In genomic region chr11:65649956-65650715, GRCm38 (mm10) we compare ENCODE assay signal across 15 mouse cellular contexts.
DNase-seq lines count a peak whose midpoint lies in the region; ATAC-seq and TF ChIP-seq lines count a peak whose summit lies in the region.
"Had no signal": no experiment of that assay in that cellular context is flagged by ENCODE, and none has a peak within 500 bp of the region (broad histone marks: within the 10 kb centered on the region; RNA-seq: fewer than 3 reads in every experiment).

No protein-coding gene starts in this region.

- ATAC-seq in lung, embryonic 14.5 days (ENCODE audit: insufficient read depth): no peak
- peak; percentile 74 for ATAC-seq in heart, embryonic 16.5 days (replicated peaks; ENCODE audit: extremely low read depth, insufficient read depth, low FRiP score)
- ATAC-seq in liver, postnatal 0 days: peak; percentile 98
- ATAC-seq in kidney, embryonic 16.5 days (ENCODE audit: low FRiP score, low TSS enrichment): no peak
- ATAC-seq: forebrain, embryonic 13.5 days; Patski had no signal

- 31% methylated on average over 4 of the region's 4 CpGs for WGBS in lung, embryonic 14.5 days
- WGBS in heart, embryonic 16.5 days: 15% methylated on average over 4 of the region's 4 CpGs
- 34% methylated on average over 4 of the region's 4 CpGs for WGBS in liver, postnatal 0 days (ENCODE audit: insufficient replicate concordance)
- 59% methylated on average over 4 of the region's 4 CpGs for WGBS in kidney, embryonic 16.5 days

- H3K36me3 ChIP-seq in lung, embryonic 14.5 days (ENCODE audit: insufficient read depth): no peaks in the 10 kb centered on the region
- no peaks in the 10 kb centered on the region for H3K36me3 ChIP-seq in heart, embryonic 16.5 days (ENCODE audit: control insufficient read depth, insufficient read depth)
- no peaks in the 10 kb centered on the region for H3K36me3 ChIP-seq in liver, postnatal 0 days (replicated peaks; ENCODE audit: insufficient read depth, low read length)
- H3K36me3 ChIP-seq in kidney, embryonic 16.5 days (ENCODE audit: insufficient read depth, low read length): no peaks in the 10 kb centered on the region
- H3K36me3 ChIP-seq: hindbrain, embryonic 13.5 days; midbrain, embryonic 10.5 days had no signal

- H3K9me3 ChIP-seq in lung, embryonic 14.5 days (ENCODE audit: low read depth, low read length): no peaks in the 10 kb centered on the region
- no peaks in the 10 kb centered on the region for H3K9me3 ChIP-seq in heart, embryonic 16.5 days (replicated peaks; ENCODE audit: control insufficient read depth, low read length)
- no peaks in the 10 kb centered on the region for H3K9me3 ChIP-seq in liver, postnatal 0 days (ENCODE audit: low read length)
- no peaks in the 10 kb centered on the region for H3K9me3 ChIP-seq in kidney, embryonic 16.5 days (ENCODE audit: low read length)
- H3K9me3 ChIP-seq: forebrain, embryonic 13.5 days; hindbrain, embryonic 13.5 days; midbrain, embryonic 10.5 days had no signal

- H3K27me3 ChIP-seq in lung, embryonic 14.5 days (ENCODE audit: insufficient read depth, low read length): no peaks in the 10 kb centered on the region
- no peaks in the 10 kb centered on the region for H3K27me3 ChIP-seq in heart, embryonic 16.5 days (ENCODE audit: control insufficient read depth, insufficient read depth, low read length)
- no peaks in the 10 kb centered on the region for H3K27me3 ChIP-seq in liver, postnatal 0 days (ENCODE audit: insufficient read depth, low read length)
- H3K27me3 ChIP-seq in kidney, embryonic 16.5 days (ENCODE audit: insufficient read depth, low read length): no peaks in the 10 kb centered on the region
- H3K27me3 ChIP-seq: forebrain, embryonic 13.5 days; hindbrain, embryonic 13.5 days had no signal

- no peak overlapping the region for H3K4me2 ChIP-seq in lung, embryonic 14.5 days
- peak overlapping the region; percentile 19 for H3K4me2 ChIP-seq in heart, embryonic 16.5 days (ENCODE audit: low read depth, low read length)
- H3K4me2 ChIP-seq in liver, postnatal 0 days (ENCODE audit: low read depth, low read length): peak overlapping the region; percentile 44
- H3K4me2 ChIP-seq in kidney, embryonic 16.5 days (replicated peaks; ENCODE audit: low read depth, low read length): no peak overlapping the region
- H3K4me2 ChIP-seq: forebrain, embryonic 13.5 days; hindbrain, embryonic 13.5 days had no signal

- no peak for TF ChIP-seq CTCF in lung, embryonic 14.5 days (IDR thresholded peaks at IDR 0.05; ENCODE audit: low read depth)
- no peak for TF ChIP-seq CTCF in liver, postnatal 0 days (IDR thresholded peaks at IDR 0.05; ENCODE audit: low read depth)

- 0 out of 2 replicates have a peak, but pooled peaks cover 5% of the 10 kb centered on the region for H3K4me1 ChIP-seq in lung, embryonic 14.5 days (ENCODE audit: insufficient read depth)
- H3K4me1 ChIP-seq in heart, embryonic 16.5 days (ENCODE audit: control insufficient read depth, insufficient read depth, low read length): peaks cover 48% of the 10 kb centered on the region
- H3K4me1 ChIP-seq in liver, postnatal 0 days (ENCODE audit: insufficient read depth): peaks cover 14% of the 10 kb centered on the region
- no peaks in the 10 kb centered on the region for H3K4me1 ChIP-seq in kidney, embryonic 16.5 days (ENCODE audit: insufficient read depth, low read length)
- H3K4me1 ChIP-seq: forebrain, embryonic 13.5 days; hindbrain, embryonic 13.5 days; midbrain, embryonic 10.5 days had no signal

- DNase-seq in lung, embryonic 14.5 days: no peak
- no peak for DNase-seq in lung, postnatal 10 days
- DNase-seq in c-Kit-positive CD71-negative TER-119-negative erythroid progenitor cells, embryonic 14.5 days (ENCODE audit: low read depth): peak; percentile 19
- DNase-seq in liver, postnatal 0 days: peak; percentile 43
- no peak for DNase-seq in kidney, adult 18-20 months
- DNase-seq: adrenal gland, adult 2 months; cerebellum, adult 2 months; kidney, adult 9 months; thymus, adult 18-20 months had no signal

- peak; percentile 95 for TF ChIP-seq EP300 in liver, postnatal 0 days (IDR thresholded peaks at IDR 0.05; ENCODE audit: low read depth)

- H3K9ac ChIP-seq in lung, embryonic 14.5 days: no peak overlapping the region
- peak overlapping the region; percentile 30; the same call in 1 of the 2 replicates for H3K9ac ChIP-seq in heart, embryonic 16.5 days (ENCODE audit: low read length)
- H3K9ac ChIP-seq in liver, postnatal 0 days (replicated peaks): no peak overlapping the region
- H3K9ac ChIP-seq in kidney, embryonic 16.5 days (replicated peaks; ENCODE audit: low read length): no peak overlapping the region
- H3K9ac ChIP-seq: forebrain, embryonic 13.5 days; hindbrain, embryonic 13.5 days had no signal

- H3K4me3 ChIP-seq in lung, embryonic 14.5 days (ENCODE audit: low read depth, low read length): no peak overlapping the region
- H3K4me3 ChIP-seq in heart, embryonic 16.5 days (ENCODE audit: low read length): no peak overlapping the region
- no peak overlapping the region for H3K4me3 ChIP-seq in liver, postnatal 0 days (ENCODE audit: low read depth, low read length)
- H3K4me3 ChIP-seq in kidney, embryonic 16.5 days (ENCODE audit: low read length): no peak overlapping the region
- H3K4me3 ChIP-seq: forebrain, embryonic 13.5 days; hindbrain, embryonic 13.5 days; midbrain, embryonic 10.5 days had no signal

- peak overlapping the region; percentile 70 for H3K27ac ChIP-seq in lung, embryonic 14.5 days (ENCODE audit: low read depth)
- peak overlapping the region; percentile 99 for H3K27ac ChIP-seq in heart, embryonic 16.5 days (ENCODE audit: low read length)
- peak overlapping the region; percentile 79 for H3K27ac ChIP-seq in liver, postnatal 0 days (ENCODE audit: low read depth)
- H3K27ac ChIP-seq in kidney, embryonic 16.5 days (ENCODE audit: low read length): no peak overlapping the region
- H3K27ac ChIP-seq: forebrain, embryonic 13.5 days; hindbrain, embryonic 13.5 days; midbrain, embryonic 10.5 days had no signal

Comparison
In these comparisons a context has a peak if more than half of its experiments do, and no peak if none do; other contexts are left out.
1. ATAC-seq: peak in heart, embryonic 16.5 days (single experiment) and liver, postnatal 0 days (single experiment); none in lung, embryonic 14.5 days (single experiment) and kidney, embryonic 16.5 days (single experiment).
2. DNase-seq: peak in c-Kit-positive CD71-negative TER-119-negative erythroid progenitor cells, embryonic 14.5 days (single experiment) and liver, postnatal 0 days (single experiment); none in lung, embryonic 14.5 days (single experiment), lung, postnatal 10 days (single experiment) and kidney, adult 18-20 months (single experiment).
3. H3K4me2 ChIP-seq: peak in heart, embryonic 16.5 days (single experiment) and liver, postnatal 0 days (single experiment); none in lung, embryonic 14.5 days (single experiment) and kidney, embryonic 16.5 days (single experiment).